Mouse (Mus musculus): Measurements from ENCODE around the gene Usp2. TPM values are rescaled to one million over a fixed set of nuclear protein-coding genes. Genes with fewer than 3 reads are reported as not detected.

Usp2 gene
- total and polyA plus RNA-seq, 3 experiments = 3.6 to 13.9 TPM; not detected in 1

DNA sequence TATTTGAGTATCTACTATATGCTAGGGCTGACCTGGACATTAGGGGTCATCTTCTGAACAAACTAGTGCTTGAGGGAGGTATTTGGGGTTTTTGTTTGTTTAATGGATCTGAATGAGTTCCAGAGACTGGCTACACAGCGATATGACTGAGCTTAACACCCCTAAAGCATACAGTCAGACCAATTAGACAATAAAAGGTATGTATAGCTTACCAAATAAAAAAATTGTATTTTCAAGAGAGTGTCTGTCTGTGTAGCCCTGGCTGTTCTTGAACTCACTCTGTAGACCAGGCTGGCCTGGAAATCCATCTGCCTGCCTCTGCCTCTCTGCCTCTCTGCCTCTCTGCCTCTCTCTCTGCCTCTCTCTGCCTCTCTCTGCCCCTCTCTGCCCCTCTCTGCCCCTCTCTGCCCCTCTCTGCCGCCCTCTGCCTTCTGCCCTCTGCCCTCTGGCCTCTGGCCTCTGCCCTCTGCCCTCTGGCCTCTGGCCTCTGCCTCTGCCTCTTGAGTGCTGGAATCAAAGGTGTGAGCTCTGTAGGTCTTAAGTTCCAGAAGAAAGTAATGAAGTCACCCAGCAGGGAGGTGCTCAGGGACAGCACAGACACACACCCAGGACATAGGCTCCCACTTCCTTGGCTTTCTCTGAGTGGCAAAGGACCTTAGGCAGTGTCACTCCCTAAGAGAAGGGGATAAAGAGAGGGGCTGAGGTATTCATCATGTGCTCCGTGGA, 21.5 kb upstream of the Usp2 start:
- Histone ChIP-seq H3K9ac (ENCODE audit: control insufficient read depth, low read depth, low read length, poor library complexity, severe bottlenecking) (no peak overlapping the region), H3K9me3 (replicated peaks; ENCODE audit: insufficient read depth, low read length) (no peaks in the 10 kb centered on the region), H3K4me3 (ENCODE audit: control insufficient read depth in 1 of 2, insufficient read depth in 1 of 2, low read depth in 2 of 2, low read length in 2 of 2) (no peak overlapping the region), H3K79me2 (ENCODE audit: control insufficient read depth, insufficient read depth, low read length, poor library complexity) (no peaks in the 10 kb centered on the region), H3K4me1 (ENCODE audit: control insufficient read depth in 1 of 2, insufficient read depth in 2 of 2, low read length in 2 of 2) (peaks cover 5 to 49% of the 10 kb centered on the region in 2 experiments), H3K36me3 (ENCODE audit: control insufficient read depth in 1 of 2, insufficient read depth in 2 of 2, low read length in 2 of 2) (peaks cover 0 to 35% of the 10 kb centered on the region in 2 experiments; a peak in 2 of 4 replicates), H3K27me3 (ENCODE audit: control insufficient read depth in 1 of 2, insufficient read depth in 2 of 2, low read length in 2 of 2) (no peaks in the 10 kb centered on the region), H3K27ac (ENCODE audit: control insufficient read depth, low read depth, low read length) (no peak overlapping the region)
- DNase-seq (ENCODE audit: low read depth, low spot score) = no peak
- no peak for TF ChIP-seq TCF12 (IDR thresholded peaks at IDR 0.05; ENCODE audit: low read depth, low read length)
- TF ChIP-seq CHD2 (IDR thresholded peaks at IDR 0.05; ENCODE audit: low read length) = no peak
- TF ChIP-seq CHD1 (IDR thresholded peaks at IDR 0.05; ENCODE audit: low read depth, low read length) = no peak
- no peak for TF ChIP-seq MYC (IDR thresholded peaks at IDR 0.05; ENCODE audit: low read depth, low read length)

- DNase-seq (ENCODE audit: low read depth, low spot score) = no peak
- Histone ChIP-seq H3K27me3 (ENCODE audit: control insufficient read depth in 1 of 2, insufficient read depth in 2 of 2, low read length in 2 of 2) (no peaks in the 10 kb centered on the region), H3K9me3 (replicated peaks; ENCODE audit: insufficient read depth, low read length) (no peaks in the 10 kb centered on the region), H3K4me1 (ENCODE audit: control insufficient read depth in 1 of 2, insufficient read depth in 2 of 2, low read length in 2 of 2) (peaks cover 5 to 49% of the 10 kb centered on the region in 2 experiments), H3K9ac (ENCODE audit: control insufficient read depth, low read depth, low read length, poor library complexity, severe bottlenecking) (no peak overlapping the region), H3K36me3 (ENCODE audit: control insufficient read depth in 1 of 2, insufficient read depth in 2 of 2, low read length in 2 of 2) (peaks cover 0 to 35% of the 10 kb centered on the region in 2 experiments; a peak in 2 of 4 replicates), H3K4me3 (ENCODE audit: control insufficient read depth in 1 of 2, insufficient read depth in 1 of 2, low read depth in 2 of 2, low read length in 2 of 2) (no peak overlapping the region), H3K27ac (ENCODE audit: control insufficient read depth, low read depth, low read length) (no peak overlapping the region), H3K79me2 (ENCODE audit: control insufficient read depth, insufficient read depth, low read length, poor library complexity) (no peaks in the 10 kb centered on the region)
- no peak for TF ChIP-seq GATA1 (IDR thresholded peaks at IDR 0.05; ENCODE audit: low read depth, low read length)
- no peak for TF ChIP-seq POLR2AphosphoS5 (IDR thresholded peaks at IDR 0.05; ENCODE audit: borderline replicate concordance, low read depth, low read length)
- no peak for TF ChIP-seq MYC (IDR thresholded peaks at IDR 0.05; ENCODE audit: low read depth, low read length)
- no peak for TF ChIP-seq CHD1 (IDR thresholded peaks at IDR 0.05; ENCODE audit: low read depth, low read length)
- no peak for TF ChIP-seq MXI1 (IDR thresholded peaks at IDR 0.05; ENCODE audit: low read depth, low read length)
- no peak for TF ChIP-seq GABPA (IDR thresholded peaks at IDR 0.05; ENCODE audit: low read depth, low read length)
- no peak for TF ChIP-seq MEF2A (IDR thresholded peaks at IDR 0.05; ENCODE audit: extremely low read depth, insufficient replicate concordance, low read depth, low read length, poor library complexity, severe bottlenecking)
- TF ChIP-seq E2F4 (IDR thresholded peaks at IDR 0.05; ENCODE audit: borderline replicate concordance, low read depth, low read length) = no peak
- no peak for TF ChIP-seq TCF12 (IDR thresholded peaks at IDR 0.05; ENCODE audit: low read depth, low read length)
- no peak for TF ChIP-seq MAZ (IDR thresholded peaks at IDR 0.05; ENCODE audit: low read depth, low read length)
- TF ChIP-seq MAFK (IDR thresholded peaks at IDR 0.05; ENCODE audit: borderline replicate concordance, low read depth, low read length) = no peak
- TF ChIP-seq SIN3A (IDR thresholded peaks at IDR 0.05; ENCODE audit: low read length) = no peak
- no peak for TF ChIP-seq POLR2AphosphoS2 (IDR thresholded peaks at IDR 0.05; ENCODE audit: low read length)
- TF ChIP-seq POLR2A (IDR thresholded peaks at IDR 0.05; ENCODE audit: control insufficient read depth in 1 of 2, insufficient read depth in 1 of 2, low read depth in 1 of 2, low read length in 2 of 2, poor library complexity in 1 of 2) = no peak
Observed at GRCm38 (mm10) chr9:44045884-44046272, 20.9 kb upstream of the Usp2 start.

Data from MEL (cell line).